Mouse (Mus musculus): ENCODE data around the gene Tshz2.

GRCm38 (mm10) chr2:169792706-169793105, 159.9 kb downstream of the Tshz2 start:
- TF ChIP-seq CTCF (IDR thresholded peaks at IDR 0.05; ENCODE audit: control insufficient read depth, insufficient read depth, insufficient read length) (no peak), USF1 (IDR thresholded peaks at IDR 0.05; ENCODE audit: low read depth) (no peak), MAX (IDR thresholded peaks at IDR 0.05) (no peak), CEBPB (IDR thresholded peaks at IDR 0.05; ENCODE audit: low read depth) (no peak)
